Mouse (Mus musculus) small intestine, adult 2 months (tissue): ENCODE data around the gene Atg4a. TPM values are rescaled to one million over a fixed set of nuclear protein-coding genes. Genes with fewer than 3 reads are reported as not detected.

Experiments
- H3K27ac ChIP-seq: fragments of 200-500 bp; 2 replicates; pipeline ENCODE4 v1.5.1; 2012; ENCODE audit warnings: low read depth, low read length, control low read depth, inconsistent platforms; ENCODE audit not compliant: insufficient read depth
- H3K27me3 ChIP-seq: fragments of 200-500 bp; 2 replicates; pipeline ENCODE4 v1.6.1; 2012; ENCODE audit warnings: mild to moderate bottlenecking, moderate library complexity, low read length, inconsistent platforms; ENCODE audit not compliant: control insufficient read depth, insufficient read depth
- H3K36me3 ChIP-seq: fragments of 200-500 bp; 2 replicates; pipeline ENCODE4 v1.6.1; 2012; ENCODE audit warnings: mild to moderate bottlenecking, low read length, control low read depth, inconsistent platforms; ENCODE audit not compliant: control insufficient read depth, insufficient read depth
- H3K4me1 ChIP-seq: fragments of 200-500 bp; 2 replicates; pipeline ENCODE4 v1.6.1; 2012; ENCODE audit warnings: low read length, inconsistent platforms, mixed read lengths; ENCODE audit not compliant: control insufficient read depth, insufficient read depth, insufficient read length
- H3K4me3 ChIP-seq: fragments of 200-500 bp; 2 replicates; pipeline ENCODE4 v1.5.1; 2012; ENCODE audit warnings: low read depth, mild to moderate bottlenecking, control low read depth, inconsistent platforms, low read length, moderate library complexity
- CTCF ChIP-seq: fragments of 200-500 bp; IDR thresholded peaks from 2 replicates; pipeline ENCODE4 v1.5.1; 2012; ENCODE audit warnings: low read depth, mild to moderate bottlenecking, control low read depth, inconsistent platforms, low read length, moderate library complexity, mixed read lengths; ENCODE audit not compliant: insufficient replicate concordance, insufficient read length; ENCODE audit errors: extremely low read depth
- POLR2A ChIP-seq: fragments of 200-500 bp; IDR thresholded peaks from 2 replicates; pipeline ENCODE4 v1.6.1; 2012; ENCODE audit warnings: low read depth, mild to moderate bottlenecking, control low read depth, inconsistent platforms, low read length, moderate library complexity
- whole genome bisulfite sequencing: fragments of 180-500 bp; shearing (Covaris S2); methylation state at CpG from one replicate; pipeline ENCODE4 v1.1.7; 2018; 5-methylcytosine and 5-hydroxymethylcytosine counted together
- polyA plus RNA-seq: library from polyadenylated mRNA; depleted of rRNA; stranded (reverse); fragments of >200 nt; gene quantifications from 2 replicates; pipeline ENCODE4 v1.2.3, GENCODE M21; 2012; rRNA removed

Gene Atg4a
- polyA plus RNA-seq, 1 experiment, result 1.1 TPM

DNA sequence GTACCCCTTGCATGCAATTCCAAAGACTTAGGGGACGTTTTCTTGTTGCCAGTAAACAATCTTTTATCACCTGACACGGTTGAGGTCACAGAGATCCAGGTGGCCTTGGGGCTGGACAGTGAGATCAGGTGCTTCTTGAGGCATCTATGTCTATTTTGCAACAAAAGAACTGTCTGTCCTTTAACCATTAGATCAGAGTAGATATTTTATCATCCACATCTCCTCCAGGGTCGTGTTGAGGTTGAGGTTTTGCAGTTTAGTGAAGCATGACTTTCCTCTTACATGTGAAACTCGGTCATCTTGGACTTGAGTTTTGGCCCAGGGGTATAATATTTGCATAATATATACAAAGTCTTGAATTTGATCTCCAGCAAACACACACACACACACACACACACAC lies 200.9 kb downstream of the Atg4a start:
- Histone ChIP-seq H3K4me3 (no peak overlapping the region), H3K4me1 (no peaks in the 10 kb centered on the region), H3K36me3 (peaks cover 2% of the 10 kb centered on the region; the same call in 1 of the 2 replicates), H3K27me3 (no peaks in the 10 kb centered on the region), H3K27ac (no peak overlapping the region)
- WGBS, result 63% methylated on average over 4 of the region's 4 CpGs
- TF ChIP-seq CTCF (no peak), POLR2A (no peak)

DNA sequence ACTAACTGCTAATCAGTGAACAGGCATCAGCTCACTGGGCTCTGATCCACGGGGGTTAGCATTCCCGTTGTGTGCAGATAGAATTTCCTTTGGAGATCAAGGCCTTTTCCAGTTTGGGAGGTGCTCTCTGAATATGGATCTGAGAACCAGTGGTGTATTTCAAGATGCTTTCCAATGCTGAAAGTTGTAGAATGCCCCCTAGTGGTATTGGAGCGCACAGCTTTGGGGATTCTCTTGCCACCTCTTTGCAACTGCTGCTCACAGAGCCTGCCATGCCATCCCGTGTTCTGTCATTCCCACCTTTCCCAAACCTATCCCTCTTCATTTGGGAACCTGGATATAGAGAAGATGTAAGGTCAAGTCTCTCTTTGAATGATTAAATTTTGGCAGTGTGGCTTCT lies 201.5 kb downstream of the Atg4a start:
- Histone ChIP-seq H3K4me1 (no peaks in the 10 kb centered on the region), H3K27me3 (no peaks in the 10 kb centered on the region), H3K27ac (no peak overlapping the region), H3K4me3 (no peak overlapping the region), H3K36me3 (peaks cover 2% of the 10 kb centered on the region; the same call in 1 of the 2 replicates)
- TF ChIP-seq POLR2A (no peak), CTCF (peak; percentile 27; the same call in 1 of the 2 replicates)
- WGBS, result 47% methylated on average over 4 of the region's 4 CpGs

DNA sequence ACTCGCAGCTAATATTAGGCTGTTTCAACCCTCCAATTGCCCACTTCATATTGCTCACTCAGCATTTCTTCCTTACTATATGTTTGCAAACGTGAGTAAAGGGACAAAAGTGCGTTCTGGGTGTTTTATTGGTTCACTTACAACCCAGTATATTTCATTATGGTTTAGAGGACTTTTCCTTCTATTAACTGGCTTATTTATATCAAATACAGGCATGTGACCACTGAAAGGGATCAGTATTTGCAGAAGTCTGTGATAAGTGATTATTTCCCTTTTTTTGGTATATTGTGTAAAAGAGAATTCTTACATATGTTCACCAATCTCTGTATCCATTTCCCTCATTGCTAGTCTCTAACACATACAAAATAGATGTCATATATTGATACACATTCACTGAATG lies 203.7 kb downstream of the Atg4a start:
- WGBS, result 70% methylated on average over 3 of the region's 3 CpGs
- H3K27me3 ChIP-seq, result no peaks in the 10 kb centered on the region
- H3K4me1 ChIP-seq, result no peaks in the 10 kb centered on the region
- TF ChIP-seq CTCF (no peak), POLR2A (no peak)
- no peak overlapping the region for H3K27ac ChIP-seq
- no peak overlapping the region for H3K4me3 ChIP-seq
- H3K36me3 ChIP-seq, result peaks cover 2% of the 10 kb centered on the region; the same call in 1 of the 2 replicates

DNA sequence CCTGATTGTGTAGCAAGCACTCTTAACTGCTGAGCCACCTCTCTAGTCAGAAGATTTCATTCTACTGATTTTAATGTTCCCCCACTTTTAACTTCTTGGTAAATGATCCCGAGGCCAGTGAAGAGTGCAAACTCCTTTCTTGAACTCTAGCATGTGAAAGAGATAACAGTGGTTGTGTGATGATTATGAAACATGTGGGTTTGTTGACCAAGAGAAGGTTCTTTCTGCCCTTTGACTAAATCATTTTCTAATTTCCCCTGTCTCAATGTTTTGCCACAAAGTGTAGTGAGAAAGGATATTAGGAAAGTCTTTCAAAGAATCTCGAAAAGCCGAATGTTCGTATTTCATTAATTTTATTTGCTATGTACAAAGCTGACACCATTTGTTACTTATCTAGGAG lies 208.4 kb downstream of the Atg4a start:
- Histone ChIP-seq H3K4me1 (no peaks in the 10 kb centered on the region), H3K4me3 (no peak overlapping the region), H3K27ac (no peak overlapping the region), H3K36me3 (no peaks in the 10 kb centered on the region), H3K27me3 (no peaks in the 10 kb centered on the region)
- no peak for TF ChIP-seq CTCF
- no peak for TF ChIP-seq POLR2A
- WGBS, result 67% methylated on average over 4 of the region's 4 CpGs

DNA sequence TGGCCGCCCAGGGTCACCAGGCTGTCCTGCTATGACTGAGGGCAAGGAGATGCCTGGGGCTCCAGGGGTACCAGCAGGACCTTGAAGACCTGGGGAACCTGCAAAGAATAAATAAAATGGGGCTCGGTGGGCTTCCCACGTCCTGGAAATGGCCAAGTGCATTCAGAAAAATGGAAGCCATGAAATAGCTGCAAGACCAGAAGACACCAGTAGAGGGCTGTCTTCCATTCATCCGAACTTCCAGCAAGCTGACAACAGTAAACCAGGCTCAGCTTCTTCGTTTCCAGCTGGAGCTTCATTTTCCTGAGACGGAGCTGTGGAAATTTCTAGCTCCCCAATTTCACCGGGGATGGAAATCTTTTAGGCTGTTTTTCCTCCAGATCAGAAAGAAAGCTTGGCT lies 218.6 kb downstream of the Atg4a start:
- Histone ChIP-seq H3K4me3 (no peak overlapping the region), H3K27me3 (no peaks in the 10 kb centered on the region), H3K27ac (no peak overlapping the region), H3K36me3 (no peaks in the 10 kb centered on the region), H3K4me1 (no peaks in the 10 kb centered on the region)
- WGBS, result 35% methylated on average over 7 of the region's 7 CpGs
- TF ChIP-seq POLR2A, result no peak
- no peak for TF ChIP-seq CTCF

DNA sequence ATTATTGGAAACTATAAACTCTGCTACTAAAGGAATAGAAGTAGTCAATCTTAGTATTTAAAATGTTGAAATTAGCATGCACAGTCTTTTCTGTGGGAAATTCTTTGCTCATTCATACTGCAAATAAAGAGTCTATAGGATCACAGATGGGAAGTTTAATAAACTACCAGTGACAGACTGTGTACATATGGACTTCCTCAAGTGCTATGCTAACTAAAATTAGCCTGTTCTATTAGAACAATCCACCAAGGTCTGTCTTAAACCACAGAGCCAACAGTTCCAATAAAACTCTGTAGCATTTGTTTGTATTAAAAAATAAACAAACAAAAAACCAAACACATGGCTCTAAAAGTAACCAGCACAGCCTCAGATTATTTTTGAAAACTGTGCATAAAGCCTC lies 238.3 kb downstream of the Atg4a start:
- no peak overlapping the region for H3K27ac ChIP-seq
- no peaks in the 10 kb centered on the region for H3K4me1 ChIP-seq
- no peak overlapping the region for H3K4me3 ChIP-seq
- TF ChIP-seq POLR2A (no peak), CTCF (no peak)
- no peaks in the 10 kb centered on the region for H3K36me3 ChIP-seq
- no peaks in the 10 kb centered on the region for H3K27me3 ChIP-seq

DNA sequence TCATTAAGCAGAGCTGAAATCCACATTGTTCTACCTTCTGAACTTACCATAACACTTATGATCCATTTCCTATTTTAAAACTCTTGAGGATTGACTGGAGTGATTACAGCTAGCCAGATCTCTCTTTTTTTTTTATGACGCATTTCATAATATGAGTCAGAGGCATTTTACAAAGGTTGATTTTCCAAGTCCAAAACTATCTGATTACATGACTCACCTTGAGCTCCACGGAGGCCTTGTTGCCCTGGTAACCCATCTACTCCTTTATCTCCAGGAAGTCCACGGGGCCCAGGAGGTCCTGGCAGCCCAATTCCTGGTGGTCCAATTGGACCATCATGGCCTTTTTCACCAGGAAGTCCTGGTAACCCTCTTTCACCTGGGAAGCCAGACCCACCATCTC lies 242.3 kb downstream of the Atg4a start:
- Histone ChIP-seq H3K36me3 (no peaks in the 10 kb centered on the region), H3K4me1 (no peaks in the 10 kb centered on the region), H3K4me3 (no peak overlapping the region), H3K27me3 (no peaks in the 10 kb centered on the region), H3K27ac (no peak overlapping the region)
- TF ChIP-seq POLR2A (no peak), CTCF (no peak)
- WGBS, result 36% methylated on average over 3 of the region's 3 CpGs

DNA sequence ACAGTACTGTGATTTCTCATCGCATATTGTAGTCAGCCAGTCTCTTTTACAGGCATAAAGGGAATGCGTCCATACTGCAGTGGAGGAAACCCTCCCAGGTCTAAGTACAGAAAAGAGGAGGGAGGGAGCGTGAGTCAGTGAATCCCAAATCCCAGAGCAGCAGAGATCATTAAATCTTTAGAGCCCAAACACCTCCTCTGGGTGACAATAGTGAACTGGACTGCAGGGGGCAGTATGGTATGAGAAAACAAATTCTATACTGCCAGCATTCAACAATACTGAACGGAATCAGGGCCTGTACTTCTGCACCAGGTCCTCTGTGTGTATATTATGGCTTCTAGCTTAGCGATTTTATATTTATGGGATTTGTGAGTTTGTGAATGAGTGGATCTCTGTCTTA lies 256.1 kb downstream of the Atg4a start:
- Histone ChIP-seq H3K36me3 (no peaks in the 10 kb centered on the region), H3K4me3 (no peak overlapping the region), H3K27ac (no peak overlapping the region), H3K4me1 (no peaks in the 10 kb centered on the region), H3K27me3 (no peaks in the 10 kb centered on the region)
- no peak for TF ChIP-seq POLR2A
- no peak for TF ChIP-seq CTCF
- 42% methylated on average over 5 of the region's 5 CpGs for WGBS

Other genes starting within 250 kb of the Atg4a start
- gene Tex13b, start 143.5 kb upstream of the Atg4a start, polyA plus RNA-seq, result not detected in 2 replicates
- 15.3 TPM in 1 of 2 replicates, not detected in the other for gene Vsig1, start 49.3 kb upstream of the Atg4a start, polyA plus RNA-seq
- 0.84 and 1.6 TPM in 2 replicates for gene Psmd10, start 179 bp upstream of the Atg4a start, polyA plus RNA-seq